In the genomic region with DNA sequence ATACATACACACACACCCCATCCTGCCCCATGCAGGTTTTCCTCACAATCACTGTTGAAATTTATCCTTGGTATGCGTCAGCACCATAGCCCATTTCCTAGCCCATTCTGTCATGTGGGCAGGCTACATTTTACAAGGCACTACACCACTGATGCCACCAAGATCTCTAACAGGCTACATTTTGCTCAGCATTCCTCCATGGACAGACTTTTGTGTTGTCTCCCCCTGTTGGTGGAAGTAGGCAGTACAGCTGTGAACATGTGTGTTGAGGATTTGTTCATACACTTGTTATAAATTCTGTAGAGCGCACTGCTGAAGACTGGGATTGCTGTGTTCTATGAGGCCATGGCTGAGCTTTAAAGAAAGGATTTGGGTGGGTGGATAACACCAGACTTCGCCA, we compare ENCODE assay signal across 10 mouse cellular contexts. TPM values are rescaled to one million over a fixed set of nuclear protein-coding genes. Genes with fewer than 3 reads are reported as not detected.
DNase-seq lines count a peak whose midpoint lies in the region; ATAC-seq and TF ChIP-seq lines count a peak whose summit lies in the region.
"Had no signal": no experiment of that assay in that cellular context is flagged by ENCODE, and none has a peak within 500 bp of the region (broad histone marks: within the 10 kb centered on the region; RNA-seq: fewer than 3 reads in every experiment).

No protein-coding gene starts in this region.

- H3K4me1 ChIP-seq in kidney, embryonic 14.5 days (ENCODE audit: control insufficient read depth, insufficient read depth, low read length) = peaks cover 8% of the 10 kb centered on the region
- no peaks in the 10 kb centered on the region for H3K4me1 ChIP-seq in forebrain, embryonic 12.5 days
- no peaks in the 10 kb centered on the region for H3K4me1 ChIP-seq in liver, adult 2 months (ENCODE audit: control insufficient read depth, insufficient read depth, low read length)
- no peaks in the 10 kb centered on the region for H3K4me1 ChIP-seq in neural tube, embryonic 11.5 days (ENCODE audit: control insufficient read depth, insufficient read depth, low read length)
- H3K4me1 ChIP-seq: embryonic facial prominence, embryonic 13.5 days had no signal

- no peaks in the 10 kb centered on the region for H3K79me2 ChIP-seq in liver, adult 2 months (ENCODE audit: control insufficient read depth, insufficient read depth, low read length)

- H3K36me3 ChIP-seq in kidney, embryonic 14.5 days (ENCODE audit: control insufficient read depth, insufficient read depth, low read length) = peaks cover 68% of the 10 kb centered on the region
- H3K36me3 ChIP-seq in forebrain, embryonic 12.5 days (replicated peaks) = peaks cover 63% of the 10 kb centered on the region
- H3K36me3 ChIP-seq in liver, adult 2 months (ENCODE audit: control insufficient read depth, insufficient read depth, low read length) = no peaks in the 10 kb centered on the region
- peaks cover 10% of the 10 kb centered on the region for H3K36me3 ChIP-seq in neural tube, embryonic 11.5 days (ENCODE audit: control insufficient read depth, insufficient read depth, low read length)

- WGBS in kidney, embryonic 14.5 days = 73% methylated on average over 3 of the region's 3 CpGs
- 82% methylated on average over 3 of the region's 3 CpGs for WGBS in forebrain, embryonic 12.5 days
- WGBS in liver, adult 2 months = 84% methylated on average over 3 of the region's 3 CpGs
- WGBS in neural tube, embryonic 11.5 days = 75% methylated on average over 3 of the region's 3 CpGs

- H3K9ac ChIP-seq in kidney, embryonic 14.5 days (ENCODE audit: low read depth, low read length) = no peak overlapping the region
- no peak overlapping the region for H3K9ac ChIP-seq in forebrain, embryonic 12.5 days
- H3K9ac ChIP-seq in liver, adult 2 months (ENCODE audit: low read depth, low read length) = no peak overlapping the region
- no peak overlapping the region for H3K9ac ChIP-seq in neural tube, embryonic 11.5 days (ENCODE audit: low read length)
- H3K9ac ChIP-seq: embryonic facial prominence, embryonic 13.5 days had no signal

- no peak overlapping the region for H3K4me2 ChIP-seq in kidney, embryonic 14.5 days (replicated peaks; ENCODE audit: low read depth, low read length)
- H3K4me2 ChIP-seq in forebrain, embryonic 12.5 days = no peak overlapping the region
- H3K4me2 ChIP-seq in neural tube, embryonic 11.5 days (ENCODE audit: low read depth) = no peak overlapping the region
- H3K4me2 ChIP-seq: embryonic facial prominence, embryonic 13.5 days had no signal

- H3K9me3 ChIP-seq in kidney, embryonic 14.5 days (ENCODE audit: control insufficient read depth, low read length) = no peaks in the 10 kb centered on the region
- H3K9me3 ChIP-seq in forebrain, embryonic 12.5 days = no peaks in the 10 kb centered on the region
- no peaks in the 10 kb centered on the region for H3K9me3 ChIP-seq in neural tube, embryonic 11.5 days (ENCODE audit: control insufficient read depth, low read length)
- H3K9me3 ChIP-seq: embryonic facial prominence, embryonic 13.5 days had no signal

- no peak overlapping the region for H3K27ac ChIP-seq in kidney, embryonic 14.5 days (ENCODE audit: low read depth, low read length)
- no peak overlapping the region for H3K27ac ChIP-seq in forebrain, embryonic 12.5 days
- H3K27ac ChIP-seq in liver, adult 2 months (replicated peaks; ENCODE audit: insufficient read depth, low read depth, low read length) = no peak overlapping the region
- H3K27ac ChIP-seq in neural tube, embryonic 11.5 days (ENCODE audit: low read depth, low read length) = no peak overlapping the region
- H3K27ac ChIP-seq: embryonic facial prominence, embryonic 13.5 days had no signal

- H3K4me3 ChIP-seq in kidney, embryonic 14.5 days (ENCODE audit: low read length) = no peak overlapping the region
- H3K4me3 ChIP-seq in forebrain, embryonic 12.5 days (replicated peaks) = no peak overlapping the region
- no peak overlapping the region for H3K4me3 ChIP-seq in liver, adult 2 months (ENCODE audit: insufficient read depth, low read depth, low read length)
- no peak overlapping the region for H3K4me3 ChIP-seq in neural tube, embryonic 11.5 days (ENCODE audit: low read depth, low read length)
- H3K4me3 ChIP-seq: embryonic facial prominence, embryonic 13.5 days; myocyte had no signal

- ATAC-seq in kidney, embryonic 14.5 days (ENCODE audit: low FRiP score, low TSS enrichment) = no peak
- ATAC-seq in forebrain, embryonic 12.5 days (ENCODE audit: low FRiP score) = peak; percentile 53; the same call in 1 of the 2 replicates
- no peak for ATAC-seq in neural tube, embryonic 11.5 days (ENCODE audit: insufficient read depth, low FRiP score, low TSS enrichment)

- no peak for TF ChIP-seq POLR2A in liver, adult 2 months (IDR thresholded peaks at IDR 0.05; ENCODE audit: extremely low read depth, insufficient read depth, low read length)

- no peaks in the 10 kb centered on the region for H3K27me3 ChIP-seq in kidney, embryonic 14.5 days (ENCODE audit: control insufficient read depth, insufficient read depth, low read length)
- H3K27me3 ChIP-seq in forebrain, embryonic 12.5 days = no peaks in the 10 kb centered on the region
- no peaks in the 10 kb centered on the region for H3K27me3 ChIP-seq in liver, adult 2 months (ENCODE audit: control insufficient read depth, insufficient read depth, low read length)
- H3K27me3 ChIP-seq in neural tube, embryonic 11.5 days (ENCODE audit: control insufficient read depth, insufficient read depth, low read length) = no peaks in the 10 kb centered on the region
- H3K27me3 ChIP-seq: embryonic facial prominence, embryonic 13.5 days had no signal

- peak; percentile 52; the same call in 1 of the 2 replicates for TF ChIP-seq CTCF in liver, adult 2 months (IDR thresholded peaks at IDR 0.05; ENCODE audit: low read depth, low read length)

- peak; percentile 36 for DNase-seq in kidney, adult 11 months
- peak; percentile 63 for DNase-seq in c-Kit-positive CD71-positive TER-119-negative erythroid progenitor cells, embryonic 14.5 days (ENCODE audit: low read depth)
- DNase-seq in kidney, adult 9 months = peak; percentile 83
- peak; percentile 47 for DNase-seq in liver, adult 2 months (ENCODE audit: extremely low read depth, low read depth, low spot score)
- DNase-seq in neural tube, embryonic 11.5 days (ENCODE audit: low spot score) = peak; percentile 74
- peak; percentile 94 for DNase-seq in testis, postnatal 10 days (ENCODE audit: low spot score)

RNA-seq across cellular contexts. Expression of gene Adgrl1, which starts 21.7 kb away (rescaled TPM):
- polyA plus RNA-seq in kidney, embryonic 14.5 days (2014; fragmentation: Nextera tagmentation; extraction: Ambion mirVana) = 24.4 and 27.5 TPM in 2 replicates
- 30.4 and 31.3 TPM in 2 replicates for polyA plus RNA-seq in forebrain, embryonic 12.5 days (2016; fragmentation: Nextera tagmentation; extraction: Ambion mirVana)
- 1.6 TPM in 2 replicates for total RNA-seq in liver, adult 2 months (2014; rRNA removed)
- polyA plus RNA-seq in liver, adult 2 months (2012; rRNA removed) = 2.7 and 3.5 TPM in 2 replicates
- polyA plus RNA-seq in neural tube, embryonic 11.5 days (2014; fragmentation: Nextera tagmentation; extraction: Ambion mirVana) = 20.6 and 21.6 TPM in 2 replicates

RNA-seq across cellular contexts. Expression of gene Gm10644, which starts 33.4 kb away (rescaled TPM):
- polyA plus RNA-seq in kidney, embryonic 14.5 days (2014; fragmentation: Nextera tagmentation; extraction: Ambion mirVana) = 0.37 and 0.61 TPM in 2 replicates
- 0.88 and 0.90 TPM in 2 replicates for polyA plus RNA-seq in forebrain, embryonic 12.5 days (2016; fragmentation: Nextera tagmentation; extraction: Ambion mirVana)
- total RNA-seq in liver, adult 2 months (2014; rRNA removed) = 1.8 and 2.0 TPM in 2 replicates
- 4.0 and 4.3 TPM in 2 replicates for polyA plus RNA-seq in liver, adult 2 months (2012; rRNA removed)
- polyA plus RNA-seq in neural tube, embryonic 11.5 days (2014; fragmentation: Nextera tagmentation; extraction: Ambion mirVana) = 0.44 and 0.57 TPM in 2 replicates

RNA-seq across cellular contexts. Expression of gene Asf1b, which starts 33.7 kb away (rescaled TPM):
- polyA plus RNA-seq in kidney, embryonic 14.5 days (2014; fragmentation: Nextera tagmentation; extraction: Ambion mirVana) = 68.2 and 71.4 TPM in 2 replicates
- 59.0 and 61.0 TPM in 2 replicates for polyA plus RNA-seq in forebrain, embryonic 12.5 days (2016; fragmentation: Nextera tagmentation; extraction: Ambion mirVana)
- total RNA-seq in liver, adult 2 months (2014; rRNA removed) = 0.37 and 1.1 TPM in 2 replicates
- polyA plus RNA-seq in liver, adult 2 months (2012; rRNA removed) = 0.86 and 1.4 TPM in 2 replicates
- 78.4 and 84.2 TPM in 2 replicates for polyA plus RNA-seq in neural tube, embryonic 11.5 days (2014; fragmentation: Nextera tagmentation; extraction: Ambion mirVana)

RNA-seq across cellular contexts. Expression of gene Prkaca, which starts 51.2 kb away (rescaled TPM):
- polyA plus RNA-seq in kidney, embryonic 14.5 days (2014; fragmentation: Nextera tagmentation; extraction: Ambion mirVana) = 123 and 124 TPM in 2 replicates
- 181 and 187 TPM in 2 replicates for polyA plus RNA-seq in forebrain, embryonic 12.5 days (2016; fragmentation: Nextera tagmentation; extraction: Ambion mirVana)
- total RNA-seq in liver, adult 2 months (2014; rRNA removed) = 23.0 and 24.9 TPM in 2 replicates
- polyA plus RNA-seq in liver, adult 2 months (2012; rRNA removed) = 47.8 and 56.5 TPM in 2 replicates
- 154 and 171 TPM in 2 replicates for polyA plus RNA-seq in neural tube, embryonic 11.5 days (2014; fragmentation: Nextera tagmentation; extraction: Ambion mirVana)

Comparison
In these comparisons a context has a peak if more than half of its experiments do, and no peak if none do; other contexts are left out.
1. DNase-seq: peak in every context shown above with its lines; median percentile 94 in testis, postnatal 10 days; 83 in kidney, adult 9 months; 74 in neural tube, embryonic 11.5 days; 63 in c-Kit-positive CD71-positive TER-119-negative erythroid progenitor cells, embryonic 14.5 days; 47 in liver, adult 2 months; 36 in kidney, adult 11 months.
2. RNA of gene Asf1b, which starts 33.7 kb away (polyA plus RNA-seq): 78.4 to 84.2 TPM in neural tube, embryonic 11.5 days, 68.2 to 71.4 TPM in kidney, embryonic 14.5 days and 59.0 to 61.0 TPM in forebrain, embryonic 12.5 days; 0.86 to 1.4 TPM in liver, adult 2 months; every median in the first group is over 10 times any median in the second.